Mouse (Mus musculus) stomach, embryonic 16.5 days (tissue): ENCODE measurements around the gene Cdh5. TPM values are rescaled to one million over a fixed set of nuclear protein-coding genes. Genes with fewer than 3 reads are reported as not detected.

ENCODE experiments used
- ATAC-seq: fragments of 200-750 bp; cut with Nextera tagmentation; 2 replicates; pipeline ENCODE4 v1.8.0; 2017; ENCODE audit warnings: moderate number of reproducible peaks, moderate TSS enrichment; ENCODE audit not compliant: insufficient read depth, low FRiP score
- H3K27ac ChIP-seq: fragments of 300-500 bp; sonication (generic); 2 replicates; pipeline ENCODE4 v1.5.1; 2014; ENCODE audit warnings: low read length
- H3K27me3 ChIP-seq: fragments of 300-500 bp; sonication (generic); 2 replicates; pipeline ENCODE4 v1.6.1; 2014; ENCODE audit warnings: low read length, control low read depth, mixed read lengths; ENCODE audit not compliant: control insufficient read depth, insufficient read depth
- H3K36me3 ChIP-seq: fragments of 300-500 bp; sonication (generic); 2 replicates; pipeline ENCODE4 v1.6.1; 2014; ENCODE audit warnings: low read length; ENCODE audit not compliant: control insufficient read depth, insufficient read depth
- H3K4me1 ChIP-seq: fragments of 300-500 bp; sonication (generic); 2 replicates; pipeline ENCODE4 v1.6.1; 2014; ENCODE audit warnings: low read length, control low read depth, mixed read lengths; ENCODE audit not compliant: control insufficient read depth, insufficient read depth
- H3K4me2 ChIP-seq: fragments of 300-500 bp; sonication (generic); 2 replicates; pipeline ENCODE4 v1.6.1; 2014; ENCODE audit warnings: low read depth, low read length, mixed read lengths
- H3K4me3 ChIP-seq: fragments of 300-500 bp; sonication (generic); replicated peaks from 2 replicates; pipeline ENCODE4 v1.5.1; 2014; ENCODE audit warnings: mild to moderate bottlenecking, low read length
- H3K9ac ChIP-seq: fragments of 300-500 bp; sonication (generic); 2 replicates; pipeline ENCODE4 v1.6.1; 2014; ENCODE audit warnings: low read length
- H3K9me3 ChIP-seq: fragments of 300-500 bp; sonication (generic); replicated peaks from 2 replicates; pipeline ENCODE4 v1.6.1; 2016; ENCODE audit warnings: low read length, control low read depth; ENCODE audit not compliant: control insufficient read depth
- WGBS: fragments of 180-500 bp; shearing (Covaris S2); extraction: QIAGEN DNeasy Blood & Tissue Kit; methylation state at CpG from one replicate; pipeline ENCODE4 v1.1.7; 2014; 5-methylcytosine and 5-hydroxymethylcytosine counted together
- polyA plus RNA-seq: library from polyadenylated mRNA; unstranded; fragments of >200 nt; fragmentation: Nextera tagmentation; extraction: Ambion mirVana; gene quantifications from 2 replicates; pipeline ENCODE4 v1.2.1, GENCODE M21; 2015

Cdh5 gene
- polyA plus RNA-seq, 1 experiment from 2014 or later = 25.1 TPM

GRCm38 (mm10) chr8:104170118-104171049 lies 69.0 kb downstream of the Cdh5 start, which contains the start of gene Bean1:
Bean1 (plus strand) TSS chr8:104170442.
- H3K27ac ChIP-seq = no peak within 1 kb of the TSS
- peak; percentile 81 for ATAC-seq
- 2% methylated on average over 80 of the region's 87 CpGs for WGBS
- H3K4me2 ChIP-seq = peak within 1 kb of the TSS; percentile 92
- H3K36me3 ChIP-seq = no peaks in the 10 kb centered on the region
- H3K4me1 ChIP-seq = peaks cover 7% of the 10 kb centered on the region; the same call in 1 of the 2 replicates
- peak within 1 kb of the TSS; percentile 62 for H3K4me3 ChIP-seq
- H3K27me3 ChIP-seq = peaks cover 31% of the 10 kb centered on the region
- peak within 1 kb of the TSS; percentile 76 for H3K9ac ChIP-seq
- H3K9me3 ChIP-seq = no peaks in the 10 kb centered on the region

- H3K36me3 ChIP-seq = no peaks in the 10 kb centered on the region
- no peak for ATAC-seq
- no peak overlapping the region for H3K27ac ChIP-seq
- peaks cover 7% of the 10 kb centered on the region; the same call in 1 of the 2 replicates for H3K4me1 ChIP-seq
- peak overlapping the region; percentile 76 for H3K9ac ChIP-seq
- 5% methylated on average over 32 of the region's 32 CpGs for WGBS
- H3K9me3 ChIP-seq = no peaks in the 10 kb centered on the region
- H3K27me3 ChIP-seq = peaks cover 31% of the 10 kb centered on the region
- H3K4me3 ChIP-seq = peak overlapping the region; percentile 62
- H3K4me2 ChIP-seq = peak overlapping the region; percentile 92
Observed at GRCm38 (mm10) chr8:104171050-104171620, 69.7 kb downstream of the Cdh5 start.

- no peak overlapping the region for H3K4me2 ChIP-seq
- H3K9me3 ChIP-seq = no peaks in the 10 kb centered on the region
- H3K4me3 ChIP-seq = no peak overlapping the region
- H3K36me3 ChIP-seq = no peaks in the 10 kb centered on the region
- H3K9ac ChIP-seq = no peak overlapping the region
- peaks cover 7% of the 10 kb centered on the region; the same call in 1 of the 2 replicates for H3K4me1 ChIP-seq
- peaks cover 31% of the 10 kb centered on the region for H3K27me3 ChIP-seq
- no peak overlapping the region for H3K27ac ChIP-seq
- no peak for ATAC-seq
- WGBS = 91% methylated on average over 6 of the region's 6 CpGs
Observed at GRCm38 (mm10) chr8:104172420-104172819, 71.0 kb downstream of the Cdh5 start.

GRCm38 (mm10) chr8:104175848-104176527 lies 74.6 kb downstream of the Cdh5 start:
- H3K9ac ChIP-seq = no peak overlapping the region
- H3K4me3 ChIP-seq = no peak overlapping the region
- no peak overlapping the region for H3K4me2 ChIP-seq
- WGBS = 62% methylated on average over 8 of the region's 8 CpGs
- no peak overlapping the region for H3K27ac ChIP-seq
- no peaks in the 10 kb centered on the region for H3K9me3 ChIP-seq
- H3K36me3 ChIP-seq = no peaks in the 10 kb centered on the region
- H3K27me3 ChIP-seq = peaks cover 25% of the 10 kb centered on the region
- peaks cover 3% of the 10 kb centered on the region; the same call in 1 of the 2 replicates for H3K4me1 ChIP-seq
- ATAC-seq = no peak

DNA sequence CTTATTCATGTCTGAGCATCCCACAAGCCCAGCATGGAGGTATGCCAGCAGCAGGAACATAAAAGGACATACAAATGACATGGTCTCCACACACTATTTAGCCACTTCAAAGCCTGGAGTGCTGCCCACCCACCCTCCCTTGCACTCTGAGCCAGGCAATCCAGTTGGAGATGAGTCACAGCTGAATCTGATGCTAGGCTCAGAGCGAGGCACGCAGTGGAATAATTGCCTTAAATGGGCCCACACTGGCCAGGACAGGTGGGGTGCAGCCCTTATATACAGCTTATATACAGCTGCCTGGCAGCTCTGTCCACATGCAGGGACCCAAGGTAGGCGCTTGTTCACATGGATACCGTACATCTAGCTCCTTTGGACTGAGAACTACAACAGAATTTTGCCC lies 75.6 kb downstream of the Cdh5 start:
- WGBS = 72% methylated on average over 4 of the region's 4 CpGs
- H3K4me2 ChIP-seq = no peak overlapping the region
- H3K9ac ChIP-seq = no peak overlapping the region
- no peak overlapping the region for H3K27ac ChIP-seq
- peak; percentile 34; the same call in 1 of the 2 replicates for ATAC-seq
- H3K36me3 ChIP-seq = no peaks in the 10 kb centered on the region
- no peak overlapping the region for H3K4me3 ChIP-seq
- H3K4me1 ChIP-seq = no peaks in the 10 kb centered on the region
- no peaks in the 10 kb centered on the region for H3K9me3 ChIP-seq
- peaks cover 15% of the 10 kb centered on the region for H3K27me3 ChIP-seq

- no peaks in the 10 kb centered on the region for H3K4me1 ChIP-seq
- H3K9me3 ChIP-seq = no peaks in the 10 kb centered on the region
- H3K27me3 ChIP-seq = no peaks in the 10 kb centered on the region
- no peak overlapping the region for H3K4me3 ChIP-seq
- H3K36me3 ChIP-seq = no peaks in the 10 kb centered on the region
- no peak overlapping the region for H3K4me2 ChIP-seq
- 37% methylated on average over 6 of the region's 6 CpGs for WGBS
- no peak overlapping the region for H3K27ac ChIP-seq
- ATAC-seq = no peak
- no peak overlapping the region for H3K9ac ChIP-seq
Observed at GRCm38 (mm10) chr8:104184905-104185304, 83.5 kb downstream of the Cdh5 start.

DNA sequence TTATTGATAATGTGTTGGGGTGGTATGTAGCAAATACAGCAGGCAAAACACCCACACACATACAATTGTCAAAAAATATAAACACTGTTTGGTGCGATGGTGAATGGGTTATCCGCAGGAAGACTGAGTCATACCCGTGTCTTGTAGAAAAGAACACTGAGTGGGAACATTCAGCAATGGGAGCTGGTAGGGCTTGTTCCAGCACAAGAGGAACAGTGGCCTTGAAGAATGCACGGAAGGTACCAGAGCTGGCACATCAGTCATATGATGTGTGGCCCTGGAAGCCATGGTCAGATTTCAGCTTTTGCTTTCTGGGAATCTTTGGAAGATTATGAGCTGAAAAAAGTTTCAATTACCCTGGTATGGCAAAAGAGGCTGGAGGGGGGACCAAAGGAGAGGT lies 85.4 kb downstream of the Cdh5 start:
- H3K4me1 ChIP-seq = peaks cover 10% of the 10 kb centered on the region
- H3K9me3 ChIP-seq = no peaks in the 10 kb centered on the region
- H3K27me3 ChIP-seq = no peaks in the 10 kb centered on the region
- no peak overlapping the region for H3K27ac ChIP-seq
- no peak for ATAC-seq
- WGBS = 77% methylated on average over 4 of the region's 4 CpGs
- H3K4me2 ChIP-seq = no peak overlapping the region
- no peak overlapping the region for H3K9ac ChIP-seq
- no peak overlapping the region for H3K4me3 ChIP-seq
- no peaks in the 10 kb centered on the region for H3K36me3 ChIP-seq

DNA sequence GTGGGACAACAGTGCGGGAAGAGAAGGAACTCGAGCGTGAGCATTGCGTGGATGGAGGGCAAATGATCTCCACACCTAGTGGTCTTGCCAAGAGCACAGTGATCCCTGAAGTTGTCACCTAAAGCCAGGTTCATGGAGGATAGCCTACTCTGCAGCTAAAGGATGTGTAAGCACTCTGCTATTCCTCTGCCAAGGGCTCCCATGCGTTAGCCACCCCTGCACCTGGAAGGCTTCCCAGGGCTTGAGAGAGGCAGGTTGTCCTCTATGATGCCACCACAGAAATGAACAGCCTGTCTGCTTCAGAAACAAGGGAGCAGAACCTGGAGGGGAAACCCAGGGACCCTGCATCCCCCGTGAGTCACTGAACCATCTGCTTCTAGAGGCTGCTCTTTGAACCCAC lies 86.2 kb downstream of the Cdh5 start:
- WGBS = 87% methylated on average over 6 of the region's 6 CpGs

GRCm38 (mm10) chr8:104188459-104188858 lies 87.0 kb downstream of the Cdh5 start:
- H3K4me2 ChIP-seq = no peak overlapping the region
- H3K9ac ChIP-seq = no peak overlapping the region
- no peak for ATAC-seq
- H3K36me3 ChIP-seq = no peaks in the 10 kb centered on the region
- peaks cover 10% of the 10 kb centered on the region for H3K4me1 ChIP-seq
- no peaks in the 10 kb centered on the region for H3K27me3 ChIP-seq
- no peak overlapping the region for H3K4me3 ChIP-seq
- no peak overlapping the region for H3K27ac ChIP-seq
- 56% methylated on average over 5 of the region's 5 CpGs for WGBS
- no peaks in the 10 kb centered on the region for H3K9me3 ChIP-seq

More for the DNA sequence above, 86.2 kb downstream of the Cdh5 start:
- no peak overlapping the region for H3K4me2 ChIP-seq
- no peak overlapping the region for H3K27ac ChIP-seq
- H3K9ac ChIP-seq = no peak overlapping the region
- no peak for ATAC-seq
- H3K4me1 ChIP-seq = peaks cover 10% of the 10 kb centered on the region
- H3K4me3 ChIP-seq = no peak overlapping the region
- H3K36me3 ChIP-seq = no peaks in the 10 kb centered on the region
- no peaks in the 10 kb centered on the region for H3K27me3 ChIP-seq
- H3K9me3 ChIP-seq = no peaks in the 10 kb centered on the region
